Mouse (Mus musculus) megakaryocyte, embryonic 14.5 days (primary cell): ENCODE results near the gene 5330417C22Rik.

ENCODE experiments used
- FLI1 ChIP-seq: IDR thresholded peaks from 2 replicates; pipeline ENCODE4 v1.6.1; 2012; ENCODE audit warnings: low read length, inconsistent platforms, mixed read lengths
- GATA1 ChIP-seq: IDR thresholded peaks from 3 replicates; pipeline ENCODE4 v1.6.1; 2012; ENCODE audit warnings: mixed read lengths, low read length, inconsistent platforms, borderline replicate concordance

DNA sequence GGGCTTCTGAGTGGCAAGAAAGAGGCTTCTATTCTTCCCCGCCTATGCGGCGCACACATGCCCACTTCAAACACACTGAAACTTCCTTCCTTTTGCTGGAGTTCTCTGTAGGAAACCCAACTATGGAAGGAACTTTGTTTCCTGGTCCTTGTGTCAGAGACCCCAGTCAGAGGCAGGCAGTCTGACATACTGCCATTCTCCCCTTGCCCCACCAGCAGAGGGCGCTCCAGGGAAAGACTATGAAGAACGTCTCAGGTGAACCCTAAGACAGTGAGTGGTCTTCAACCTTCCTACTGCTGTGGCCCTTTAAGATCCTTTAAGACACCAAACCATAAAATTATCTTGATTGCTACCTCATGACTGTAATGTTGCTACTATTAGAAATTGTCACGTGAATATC is 69.9 kb downstream of the 5330417C22Rik start:
- TF ChIP-seq GATA1 (no peak), FLI1 (no peak)
